In genomic region chr9:32703976-32704745, GRCm38 (mm10) we compare ENCODE assay signal across 19 mouse cellular contexts.
A peak's percentile ranks its signal among the peaks of the same experiment; 100 is the strongest.
DNase-seq lines count a peak whose midpoint lies in the region; ATAC-seq and TF ChIP-seq lines count a peak whose summit lies in the region.
"Had no signal": no experiment of that assay in that cellular context is flagged by ENCODE, and none has a peak within 500 bp of the region (broad histone marks: within the 10 kb centered on the region; RNA-seq: fewer than 3 reads in every experiment).

No protein-coding gene starts in this region.

- no peaks in the 10 kb centered on the region; the same call in 1 of the 2 replicates for H3K36me3 ChIP-seq in heart, embryonic 10.5 days
- H3K36me3 ChIP-seq in kidney, adult 2 months (ENCODE audit: control insufficient read depth, insufficient read depth, low read length) = no peaks in the 10 kb centered on the region
- peaks cover 29% of the 10 kb centered on the region for H3K36me3 ChIP-seq in spleen, adult 2 months (ENCODE audit: control insufficient read depth, insufficient read depth, low read length)
- no peaks in the 10 kb centered on the region for H3K36me3 ChIP-seq in forebrain, embryonic 12.5 days (replicated peaks)
- H3K36me3 ChIP-seq: hindbrain, embryonic 12.5 days; lung, embryonic 15.5 days; neural tube, embryonic 12.5 days had no signal

- no peaks in the 10 kb centered on the region for H3K9me3 ChIP-seq in heart, embryonic 10.5 days
- H3K9me3 ChIP-seq in forebrain, embryonic 12.5 days = no peaks in the 10 kb centered on the region
- H3K9me3 ChIP-seq: hindbrain, embryonic 12.5 days; limb, embryonic 13.5 days; lung, embryonic 15.5 days; neural tube, embryonic 12.5 days had no signal

- H3K4me1 ChIP-seq in heart, embryonic 10.5 days = peaks cover 30% of the 10 kb centered on the region
- H3K4me1 ChIP-seq in kidney, adult 2 months (ENCODE audit: control insufficient read depth, insufficient read depth, low read length) = peaks cover 8% of the 10 kb centered on the region; the same call in 1 of the 2 replicates
- H3K4me1 ChIP-seq in spleen, adult 2 months (ENCODE audit: control insufficient read depth, insufficient read depth, insufficient read length) = peaks cover 25% of the 10 kb centered on the region
- no peaks in the 10 kb centered on the region for H3K4me1 ChIP-seq in forebrain, embryonic 12.5 days
- H3K4me1 ChIP-seq: hindbrain, embryonic 12.5 days; neural tube, embryonic 12.5 days had no signal

- no peak overlapping the region for H3K4me2 ChIP-seq in forebrain, embryonic 12.5 days
- H3K4me2 ChIP-seq: hindbrain, embryonic 12.5 days; limb, embryonic 13.5 days; lung, embryonic 15.5 days; neural tube, embryonic 12.5 days had no signal

- no peak for TF ChIP-seq CTCF in kidney, adult 2 months (conservative IDR thresholded peaks at IDR 0.05; ENCODE audit: insufficient read depth, insufficient read length, low read depth, low read length)
- no peak for TF ChIP-seq CTCF in spleen, adult 2 months (IDR thresholded peaks at IDR 0.05; ENCODE audit: extremely low read depth, insufficient read depth, insufficient read length, insufficient replicate concordance)

- peaks cover 5% of the 10 kb centered on the region; the same call in 1 of the 2 replicates for H3K27me3 ChIP-seq in heart, embryonic 10.5 days (ENCODE audit: insufficient read depth, poor library complexity, severe bottlenecking)
- H3K27me3 ChIP-seq in kidney, adult 2 months (replicated peaks; ENCODE audit: control insufficient read depth, insufficient read depth, low read length) = no peaks in the 10 kb centered on the region
- H3K27me3 ChIP-seq in spleen, adult 2 months (ENCODE audit: control insufficient read depth, insufficient read depth, low read length) = no peaks in the 10 kb centered on the region
- H3K27me3 ChIP-seq in forebrain, embryonic 12.5 days = peaks cover 57% of the 10 kb centered on the region
- H3K27me3 ChIP-seq: lung, embryonic 15.5 days; neural tube, embryonic 12.5 days had no signal

- TF ChIP-seq POLR2A in kidney, adult 2 months (IDR thresholded peaks at IDR 0.05; ENCODE audit: low read depth, low read length) = no peak
- no peak for TF ChIP-seq POLR2A in spleen, adult 2 months (IDR thresholded peaks at IDR 0.05; ENCODE audit: low read depth, low read length)

- H3K27ac ChIP-seq in heart, embryonic 10.5 days = no peak overlapping the region
- peak overlapping the region; percentile 54; the same call in 1 of the 2 replicates for H3K27ac ChIP-seq in kidney, adult 2 months (ENCODE audit: insufficient read depth, low read depth, low read length)
- peak overlapping the region; percentile 83 for H3K27ac ChIP-seq in spleen, adult 2 months (ENCODE audit: insufficient read depth, low read length)
- no peak overlapping the region for H3K27ac ChIP-seq in forebrain, embryonic 12.5 days
- H3K27ac ChIP-seq: hindbrain, embryonic 12.5 days; limb, embryonic 13.5 days; lung, embryonic 15.5 days; neural tube, embryonic 12.5 days had no signal

- H3K9ac ChIP-seq in forebrain, embryonic 12.5 days = no peak overlapping the region
- H3K9ac ChIP-seq: hindbrain, embryonic 12.5 days; limb, embryonic 13.5 days; lung, embryonic 15.5 days; neural tube, embryonic 12.5 days had no signal

- WGBS in heart, embryonic 10.5 days = 67% methylated on average over 7 of the region's 7 CpGs
- WGBS in kidney, adult 2 months = 74% methylated on average over 7 of the region's 7 CpGs
- 53% methylated on average over 7 of the region's 7 CpGs for WGBS in spleen, adult 2 months
- 78% methylated on average over 7 of the region's 7 CpGs for WGBS in forebrain, embryonic 12.5 days

- peak; percentile 91 for DNase-seq in heart, adult 11 months
- DNase-seq in heart, embryonic 10.5 days (ENCODE audit: low spot score) = no peak
- no peak for DNase-seq in kidney, adult 2 months
- no peak for DNase-seq in kidney, adult 11 months
- DNase-seq in spleen, adult 2 months (ENCODE audit: low read depth in 1 of 2, low spot score in 2 of 2) = no peak
- DNase-seq in spleen, adult 18-20 months = no peak
- peak; percentile 61 for DNase-seq in thymus, postnatal 25 days
- DNase-seq: adrenal gland, postnatal 14 days; cerebellum, adult 2 months; kidney, adult 8-10 months; kidney, postnatal 25 days had no signal

- ATAC-seq in forebrain, embryonic 12.5 days (ENCODE audit: low FRiP score) = no peak
- ATAC-seq: forebrain, embryonic 16.5 days; midbrain, embryonic 16.5 days had no signal

- no peak overlapping the region for H3K4me3 ChIP-seq in heart, embryonic 10.5 days
- H3K4me3 ChIP-seq in kidney, adult 2 months (ENCODE audit: insufficient read depth, low read depth, low read length) = no peak overlapping the region
- H3K4me3 ChIP-seq in spleen, adult 2 months (ENCODE audit: extremely low read depth, insufficient read depth, insufficient read length) = peak overlapping the region; percentile 33; the same call in 1 of the 2 replicates
- no peak overlapping the region for H3K4me3 ChIP-seq in forebrain, embryonic 12.5 days (replicated peaks)
- H3K4me3 ChIP-seq: erythroblast, embryonic 14.5 days; hindbrain, embryonic 12.5 days; limb, embryonic 13.5 days; lung, embryonic 15.5 days; neural tube, embryonic 12.5 days had no signal

Comparison
In these comparisons a context has a peak if more than half of its experiments do, and no peak if none do; other contexts are left out.
1. DNase-seq: peak in heart, adult 11 months (single experiment) and thymus, postnatal 25 days (single experiment); none in heart, embryonic 10.5 days (single experiment), kidney, adult 2 months (single experiment), kidney, adult 11 months (single experiment), spleen, adult 2 months (0 of 2) and spleen, adult 18-20 months (0 of 2).
2. H3K27ac ChIP-seq: peak in kidney, adult 2 months (single experiment) and spleen, adult 2 months (single experiment); none in heart, embryonic 10.5 days (single experiment) and forebrain, embryonic 12.5 days (single experiment).